Comparison of ENCODE assay signal across 15 mouse cellular contexts in the genomic region with DNA sequence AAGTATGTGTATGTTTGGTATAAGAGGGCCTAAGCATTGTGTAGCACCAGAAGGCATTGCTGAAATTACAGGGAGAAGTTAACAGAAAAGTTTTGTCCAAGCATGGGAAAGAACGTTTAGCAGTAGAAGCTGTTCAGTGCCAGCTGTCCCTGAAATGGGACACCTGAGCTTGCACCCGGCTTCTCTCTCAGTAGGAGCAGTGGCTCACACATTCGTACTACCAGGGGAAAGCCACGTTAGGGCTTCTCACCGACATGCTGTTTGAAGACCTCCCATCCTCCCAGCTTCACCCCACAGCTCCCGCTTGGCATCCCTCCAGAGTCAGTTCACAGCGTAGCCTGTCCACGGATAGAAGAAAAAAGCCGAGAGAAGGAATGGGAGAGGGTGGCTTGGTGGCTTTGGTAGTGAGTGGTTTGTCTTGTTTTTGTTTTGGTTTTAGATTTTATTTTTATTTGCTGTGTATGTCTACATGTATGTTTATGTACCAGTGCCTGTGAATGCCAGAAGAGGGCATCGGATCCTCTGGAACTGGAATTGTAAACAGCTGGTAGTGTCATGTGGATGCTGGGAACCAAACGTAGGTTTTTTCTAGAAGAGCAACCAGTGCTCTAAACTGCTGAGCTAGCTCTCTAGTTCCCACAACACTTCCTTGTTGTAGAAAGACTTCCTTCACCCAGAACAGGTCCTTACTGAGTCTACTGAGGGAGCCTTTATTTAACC. TPM values are rescaled to one million over a fixed set of nuclear protein-coding genes. Genes with fewer than 3 reads are reported as not detected.
DNase-seq lines count a peak whose midpoint lies in the region; ATAC-seq and TF ChIP-seq lines count a peak whose summit lies in the region.
"Had no signal": no experiment of that assay in that cellular context is flagged by ENCODE, and none has a peak within 500 bp of the region (broad histone marks: within the 10 kb centered on the region; RNA-seq: fewer than 3 reads in every experiment).

No protein-coding gene starts in this region.

- no peak for TF ChIP-seq EP300 in liver, postnatal 0 days (IDR thresholded peaks at IDR 0.05; ENCODE audit: low read depth)

- no peak overlapping the region for H3K9ac ChIP-seq in kidney, embryonic 15.5 days
- H3K9ac ChIP-seq in liver, postnatal 0 days (replicated peaks), result no peak overlapping the region
- H3K9ac ChIP-seq in liver, embryonic 12.5 days, result no peak overlapping the region
- H3K9ac ChIP-seq: embryonic facial prominence, embryonic 12.5 days; heart, embryonic 13.5 days; limb, embryonic 15.5 days; midbrain, embryonic 15.5 days; neural tube, embryonic 12.5 days had no signal

- 47% methylated on average over 11 of the region's 11 CpGs for WGBS in kidney, embryonic 15.5 days
- WGBS in liver, postnatal 0 days (ENCODE audit: insufficient replicate concordance), result 76% methylated on average over 11 of the region's 11 CpGs
- 74% methylated on average over 11 of the region's 11 CpGs for WGBS in liver, embryonic 12.5 days (ENCODE audit: insufficient replicate concordance)

- H3K27ac ChIP-seq in kidney, embryonic 15.5 days, result 0 out of 2 replicates have a peak overlapping the region, but pooled peaks have one; percentile 37
- H3K27ac ChIP-seq in liver, postnatal 0 days (ENCODE audit: low read depth), result 0 out of 2 replicates have a peak overlapping the region, but pooled peaks have one; percentile 55
- no peak overlapping the region for H3K27ac ChIP-seq in liver, embryonic 12.5 days
- H3K27ac ChIP-seq: embryonic facial prominence, embryonic 12.5 days; forebrain, embryonic 10.5 days; limb, embryonic 15.5 days; macrophage; midbrain, embryonic 15.5 days; neural tube, embryonic 12.5 days had no signal

- peaks cover 36% of the 10 kb centered on the region for H3K4me1 ChIP-seq in kidney, embryonic 15.5 days
- H3K4me1 ChIP-seq in liver, postnatal 0 days (ENCODE audit: insufficient read depth), result peaks cover 6% of the 10 kb centered on the region; the same call in 1 of the 2 replicates
- H3K4me1 ChIP-seq in liver, embryonic 12.5 days, result peaks cover 21% of the 10 kb centered on the region
- H3K4me1 ChIP-seq: midbrain, embryonic 15.5 days; neural tube, embryonic 12.5 days had no signal

- no peak for ATAC-seq in kidney, embryonic 15.5 days (replicated peaks; ENCODE audit: low FRiP score)
- no peak for ATAC-seq in liver, postnatal 0 days
- ATAC-seq in liver, embryonic 12.5 days, result no peak
- ATAC-seq: midbrain, embryonic 15.5 days had no signal

- no peak overlapping the region for H3K4me2 ChIP-seq in kidney, embryonic 15.5 days
- no peak overlapping the region for H3K4me2 ChIP-seq in liver, postnatal 0 days (ENCODE audit: low read depth, low read length)
- H3K4me2 ChIP-seq in liver, embryonic 12.5 days, result no peak overlapping the region
- H3K4me2 ChIP-seq: embryonic facial prominence, embryonic 12.5 days; heart, embryonic 13.5 days; limb, embryonic 15.5 days; midbrain, embryonic 15.5 days; neural tube, embryonic 12.5 days had no signal

- peak; percentile 46 to 48 for DNase-seq in cerebellum, postnatal 10 days
- no peak for DNase-seq in cerebellum, adult 11 months
- no peak for DNase-seq in kidney, adult 9 months
- DNase-seq in liver, postnatal 0 days, result no peak
- peak; percentile 44 for DNase-seq in naive thymus-derived CD4-positive, alpha-beta T cell, adult 2 months (ENCODE audit: low read depth)
- DNase-seq in frontal cortex, postnatal 14 days (ENCODE audit: low spot score in 2 of 2), result no peak

- H3K4me3 ChIP-seq in kidney, embryonic 15.5 days (replicated peaks), result no peak overlapping the region
- H3K4me3 ChIP-seq in liver, postnatal 0 days (ENCODE audit: low read depth, low read length), result no peak overlapping the region
- H3K4me3 ChIP-seq in liver, embryonic 12.5 days, result no peak overlapping the region
- H3K4me3 ChIP-seq: embryonic facial prominence, embryonic 12.5 days; forebrain, embryonic 10.5 days; heart, embryonic 13.5 days; limb, embryonic 15.5 days; midbrain, embryonic 15.5 days; neural tube, embryonic 12.5 days had no signal

- no peaks in the 10 kb centered on the region for H3K9me3 ChIP-seq in kidney, embryonic 15.5 days (replicated peaks)
- no peaks in the 10 kb centered on the region for H3K9me3 ChIP-seq in liver, postnatal 0 days (ENCODE audit: low read length)
- H3K9me3 ChIP-seq in liver, embryonic 12.5 days (replicated peaks), result no peaks in the 10 kb centered on the region
- H3K9me3 ChIP-seq: embryonic facial prominence, embryonic 12.5 days; forebrain, embryonic 10.5 days; heart, embryonic 13.5 days; limb, embryonic 15.5 days; midbrain, embryonic 15.5 days; neural tube, embryonic 12.5 days had no signal

- H3K36me3 ChIP-seq in kidney, embryonic 15.5 days, result peaks cover 15% of the 10 kb centered on the region
- H3K36me3 ChIP-seq in liver, postnatal 0 days (replicated peaks; ENCODE audit: insufficient read depth, low read length), result no peaks in the 10 kb centered on the region; the same call in 1 of the 2 replicates
- peaks cover under 1% of the 10 kb centered on the region for H3K36me3 ChIP-seq in liver, embryonic 12.5 days
- H3K36me3 ChIP-seq: midbrain, embryonic 15.5 days had no signal

- 0 out of 2 replicates have a peak, but pooled peaks have one; percentile 3 for TF ChIP-seq CTCF in liver, postnatal 0 days (IDR thresholded peaks at IDR 0.05; ENCODE audit: low read depth)

- H3K27me3 ChIP-seq in kidney, embryonic 15.5 days, result no peaks in the 10 kb centered on the region
- no peaks in the 10 kb centered on the region for H3K27me3 ChIP-seq in liver, postnatal 0 days (ENCODE audit: insufficient read depth, low read length)
- no peaks in the 10 kb centered on the region for H3K27me3 ChIP-seq in liver, embryonic 12.5 days (replicated peaks)
- H3K27me3 ChIP-seq: embryonic facial prominence, embryonic 12.5 days; heart, embryonic 13.5 days; limb, embryonic 15.5 days; midbrain, embryonic 15.5 days; neural tube, embryonic 12.5 days had no signal

RNA-seq across cellular contexts. Expression of a gene that starts 15.6 kb away (rescaled TPM):
- 43.9 and 44.5 TPM in 2 replicates for polyA plus RNA-seq in kidney, embryonic 15.5 days (2015; fragmentation: Nextera tagmentation; extraction: Ambion mirVana)
- polyA plus RNA-seq in liver, postnatal 0 days (2015; fragmentation: Nextera tagmentation; extraction: Ambion mirVana), result 5.6 and 7.0 TPM in 2 replicates
- polyA plus RNA-seq in liver, embryonic 12.5 days (2016; fragmentation: Nextera tagmentation; extraction: Ambion mirVana), result 9.8 and 10.7 TPM in 2 replicates

RNA-seq across cellular contexts. Expression of a gene that starts 15.9 kb away (rescaled TPM):
- polyA plus RNA-seq in kidney, embryonic 15.5 days (2015; fragmentation: Nextera tagmentation; extraction: Ambion mirVana), result 6.0 and 6.5 TPM in 2 replicates
- polyA plus RNA-seq in liver, postnatal 0 days (2015; fragmentation: Nextera tagmentation; extraction: Ambion mirVana), result 1.8 and 2.0 TPM in 2 replicates
- 2.1 and 2.3 TPM in 2 replicates for polyA plus RNA-seq in liver, embryonic 12.5 days (2016; fragmentation: Nextera tagmentation; extraction: Ambion mirVana)

RNA-seq across cellular contexts. Expression of a gene that starts 34.1 kb away (rescaled TPM):
- not detected in 2 replicates for polyA plus RNA-seq in kidney, embryonic 15.5 days (2015; fragmentation: Nextera tagmentation; extraction: Ambion mirVana)
- 0.58 and 1.3 TPM in 2 replicates for polyA plus RNA-seq in liver, postnatal 0 days (2015; fragmentation: Nextera tagmentation; extraction: Ambion mirVana)
- 0.48 and 0.55 TPM in 2 replicates for polyA plus RNA-seq in liver, embryonic 12.5 days (2016; fragmentation: Nextera tagmentation; extraction: Ambion mirVana)
- polyA plus RNA-seq: embryonic facial prominence, embryonic 12.5 days; forebrain, embryonic 10.5 days; heart, embryonic 13.5 days; neural tube, embryonic 12.5 days had no signal

RNA-seq across cellular contexts. Expression of a gene that starts 42.0 kb away (rescaled TPM):
- 57.8 and 61.7 TPM in 2 replicates for polyA plus RNA-seq in kidney, embryonic 15.5 days (2015; fragmentation: Nextera tagmentation; extraction: Ambion mirVana)
- polyA plus RNA-seq in liver, postnatal 0 days (2015; fragmentation: Nextera tagmentation; extraction: Ambion mirVana), result 8.5 and 8.8 TPM in 2 replicates
- polyA plus RNA-seq in liver, embryonic 12.5 days (2016; fragmentation: Nextera tagmentation; extraction: Ambion mirVana), result 41.7 and 42.1 TPM in 2 replicates

RNA-seq across cellular contexts. Expression of a gene that starts 42.0 kb away (rescaled TPM):
- 7.2 and 9.0 TPM in 2 replicates for polyA plus RNA-seq in kidney, embryonic 15.5 days (2015; fragmentation: Nextera tagmentation; extraction: Ambion mirVana)
- 0.36 and 0.52 TPM in 2 replicates for polyA plus RNA-seq in liver, postnatal 0 days (2015; fragmentation: Nextera tagmentation; extraction: Ambion mirVana)
- 1.4 and 1.5 TPM in 2 replicates for polyA plus RNA-seq in liver, embryonic 12.5 days (2016; fragmentation: Nextera tagmentation; extraction: Ambion mirVana)

Comparison
In these comparisons a context has a peak if more than half of its experiments do, and no peak if none do; other contexts are left out.
1. DNase-seq: peak in cerebellum, postnatal 10 days (2 of 2) and naive thymus-derived CD4-positive, alpha-beta T cell, adult 2 months (single experiment); none in cerebellum, adult 11 months (single experiment), kidney, adult 9 months (single experiment), liver, postnatal 0 days (single experiment) and frontal cortex, postnatal 14 days (0 of 2).